Comparison of ENCODE assay signal across 8 mouse cellular contexts in the genomic region with DNA sequence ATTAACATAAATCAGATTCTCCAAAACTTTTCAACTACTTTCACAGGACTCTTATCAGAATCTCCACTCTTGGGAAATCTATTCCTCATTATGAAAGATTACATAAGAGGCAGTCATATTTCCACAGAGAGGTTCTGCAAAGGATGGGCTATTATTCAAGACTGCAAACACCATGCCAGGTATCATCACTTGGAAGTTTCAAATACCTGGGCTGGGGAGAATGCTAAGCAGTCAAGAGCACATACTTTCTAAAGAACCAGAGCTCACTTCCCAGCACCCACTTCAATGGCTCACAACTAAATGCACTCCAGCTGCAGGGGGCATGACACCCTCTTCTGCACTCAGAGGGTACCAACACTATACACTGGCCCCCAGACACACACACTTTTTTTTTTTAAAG. TPM values are rescaled to one million over a fixed set of nuclear protein-coding genes. Genes with fewer than 3 reads are reported as not detected.
A peak's percentile ranks its signal among the peaks of the same experiment; 100 is the strongest.
DNase-seq lines count a peak whose midpoint lies in the region; ATAC-seq and TF ChIP-seq lines count a peak whose summit lies in the region.

No protein-coding gene starts in this region.

- no peak overlapping the region for H3K27ac ChIP-seq in heart, embryonic 13.5 days (replicated peaks)
- H3K27ac ChIP-seq in forebrain, embryonic 12.5 days, result no peak overlapping the region

- H3K36me3 ChIP-seq in heart, embryonic 13.5 days, result no peaks in the 10 kb centered on the region
- H3K36me3 ChIP-seq in E14TG2a.4 (ENCODE audit: insufficient read depth, low read length), result peaks cover 17% of the 10 kb centered on the region
- no peaks in the 10 kb centered on the region for H3K36me3 ChIP-seq in forebrain, embryonic 12.5 days (replicated peaks)

- H3K4me3 ChIP-seq in heart, embryonic 13.5 days, result peak overlapping the region; percentile 78; the same call in 1 of the 2 replicates
- peak overlapping the region; percentile 96 for H3K4me3 ChIP-seq in E14TG2a.4 (replicated peaks; ENCODE audit: low read length)
- no peak overlapping the region for H3K4me3 ChIP-seq in forebrain, embryonic 12.5 days (replicated peaks)

- no peak for TF ChIP-seq CTCF in E14TG2a.4 (conservative IDR thresholded peaks at IDR 0.05; ENCODE audit: low read length)

- H3K27me3 ChIP-seq in heart, embryonic 13.5 days (replicated peaks), result no peaks in the 10 kb centered on the region
- H3K27me3 ChIP-seq in E14TG2a.4 (ENCODE audit: insufficient read depth, low read length), result no peaks in the 10 kb centered on the region
- no peaks in the 10 kb centered on the region for H3K27me3 ChIP-seq in forebrain, embryonic 12.5 days

- no peak overlapping the region for H3K9ac ChIP-seq in heart, embryonic 13.5 days
- no peak overlapping the region for H3K9ac ChIP-seq in forebrain, embryonic 12.5 days

- ATAC-seq in heart, embryonic 13.5 days (ENCODE audit: extremely low read depth, insufficient number of reproducible peaks, low FRiP score, low TSS enrichment), result no peak
- no peak for ATAC-seq in forebrain, embryonic 12.5 days (ENCODE audit: low FRiP score)

- intact Hi-C loops in left cerebral cortex, postnatal 25 days (cut with DNase I), result no loop called here

- peaks cover 36% of the 10 kb centered on the region for H3K4me1 ChIP-seq in heart, embryonic 13.5 days
- peaks cover 73% of the 10 kb centered on the region for H3K4me1 ChIP-seq in E14TG2a.4 (replicated peaks; ENCODE audit: low read depth, low read length)
- peaks cover 23% of the 10 kb centered on the region for H3K4me1 ChIP-seq in forebrain, embryonic 12.5 days

- no peaks in the 10 kb centered on the region for H3K9me3 ChIP-seq in heart, embryonic 13.5 days
- H3K9me3 ChIP-seq in E14TG2a.4 (ENCODE audit: low read length), result no peaks in the 10 kb centered on the region
- H3K9me3 ChIP-seq in forebrain, embryonic 12.5 days, result no peaks in the 10 kb centered on the region

- peak overlapping the region; percentile 89 for H3K4me2 ChIP-seq in heart, embryonic 13.5 days
- H3K4me2 ChIP-seq in forebrain, embryonic 12.5 days, result peak overlapping the region; percentile 75

- DNase-seq in heart, adult 18-20 months, result no peak
- DNase-seq in lung, postnatal 36 days, result peak; percentile 50
- DNase-seq in B cell, adult 2 months, result no peak
- no peak for DNase-seq in MN1 (ENCODE audit: low spot score)
- no peak for DNase-seq in left cerebral cortex, postnatal 25 days (ENCODE audit: low spot score in 2 of 2)

RNA-seq across cellular contexts. Expression of a gene that starts 2.1 kb away (rescaled TPM):
- polyA plus RNA-seq in heart, embryonic 13.5 days (2015; fragmentation: Nextera tagmentation; extraction: Ambion mirVana), result 19.8 and 20.5 TPM in 2 replicates
- total RNA-seq in heart, adult 18-20 months (2021), result 10 to 100 TPM; 24.5 to 28.1 TPM
- 35.5 and 37.8 TPM in 2 replicates for polyA plus RNA-seq in forebrain, embryonic 12.5 days (2016; fragmentation: Nextera tagmentation; extraction: Ambion mirVana)
- 100 to 1,000 TPM; 118 to 133 TPM for total RNA-seq in left cerebral cortex, postnatal 25 days (2021)

Comparison
In these comparisons a context has a peak if more than half of its experiments do, and no peak if none do; other contexts are left out.
1. RNA of a gene that starts 2.1 kb away (total RNA-seq): 118 to 133 TPM in left cerebral cortex, postnatal 25 days; 24.5 to 28.1 TPM in heart, adult 18-20 months; every median in the first group is over 4 times any median in the second.